Mouse (Mus musculus) lung, postnatal 25 days (tissue): ENCODE measurements around the gene Cpox.

Experiments
- DNase-seq: peaks from one replicate; pipeline ENCODE4 v3.0.0; 2022; ENCODE audit warnings: low spot score

Cpox gene

GRCm38 (mm10) chr16:58700816-58701424 lies 30.8 kb downstream of the Cpox start:
- DNase-seq, result no peak

GRCm38 (mm10) chr16:58701779-58702178 lies 31.7 kb downstream of the Cpox start:
- no peak for DNase-seq

- no peak for DNase-seq
Observed at GRCm38 (mm10) chr16:58702329-58702932, 32.3 kb downstream of the Cpox start.

- peak; percentile 12 for DNase-seq
Observed at GRCm38 (mm10) chr16:58703382-58704124, 33.5 kb downstream of the Cpox start.

GRCm38 (mm10) chr16:58704999-58705398 lies 34.9 kb downstream of the Cpox start:
- no peak for DNase-seq

- DNase-seq, result no peak
Observed at GRCm38 (mm10) chr16:58707276-58707905, 37.3 kb downstream of the Cpox start.

- DNase-seq, result no peak
Observed at GRCm38 (mm10) chr16:58708601-58709475, 38.7 kb downstream of the Cpox start.

- DNase-seq, result no peak
Observed at GRCm38 (mm10) chr16:58709536-58709935, 39.4 kb downstream of the Cpox start.

GRCm38 (mm10) chr16:58712221-58712620 lies 42.1 kb downstream of the Cpox start:
- DNase-seq, result peak; percentile 4

GRCm38 (mm10) chr16:58713128-58713527 lies 43.0 kb downstream of the Cpox start:
- DNase-seq, result no peak

GRCm38 (mm10) chr16:58715018-58715417 lies 44.9 kb downstream of the Cpox start:
- no peak for DNase-seq

- DNase-seq, result no peak
Observed at GRCm38 (mm10) chr16:58718666-58719120, 48.6 kb downstream of the Cpox start, which contains the start of gene Gpr15. Gene Gpr15 (minus strand): TSS chr16:58719070.

- DNase-seq, result no peak
Observed at GRCm38 (mm10) chr16:58722292-58722691, 52.2 kb downstream of the Cpox start.

GRCm38 (mm10) chr16:58726680-58727476 lies 56.8 kb downstream of the Cpox start:
- no peak for DNase-seq

GRCm38 (mm10) chr16:58727477-58728131 lies 57.5 kb downstream of the Cpox start, which contains the start of gene Cldnd1:
Gene Cldnd1 (plus strand): TSS chr16:58727910.
- DNase-seq, result peak; percentile 97

GRCm38 (mm10) chr16:58728176-58728671 lies 58.1 kb downstream of the Cpox start:
- no peak for DNase-seq

- DNase-seq, result no peak
Observed at GRCm38 (mm10) chr16:58738205-58738604, 68.1 kb downstream of the Cpox start.

GRCm38 (mm10) chr16:58738800-58739199 lies 68.7 kb downstream of the Cpox start:
- no peak for DNase-seq

GRCm38 (mm10) chr16:58740751-58741150 lies 70.7 kb downstream of the Cpox start:
- no peak for DNase-seq

GRCm38 (mm10) chr16:58746715-58747114 lies 76.6 kb downstream of the Cpox start:
- DNase-seq, result no peak
